Mouse (Mus musculus): Measurements from ENCODE around the gene Psmc6.

DNA sequence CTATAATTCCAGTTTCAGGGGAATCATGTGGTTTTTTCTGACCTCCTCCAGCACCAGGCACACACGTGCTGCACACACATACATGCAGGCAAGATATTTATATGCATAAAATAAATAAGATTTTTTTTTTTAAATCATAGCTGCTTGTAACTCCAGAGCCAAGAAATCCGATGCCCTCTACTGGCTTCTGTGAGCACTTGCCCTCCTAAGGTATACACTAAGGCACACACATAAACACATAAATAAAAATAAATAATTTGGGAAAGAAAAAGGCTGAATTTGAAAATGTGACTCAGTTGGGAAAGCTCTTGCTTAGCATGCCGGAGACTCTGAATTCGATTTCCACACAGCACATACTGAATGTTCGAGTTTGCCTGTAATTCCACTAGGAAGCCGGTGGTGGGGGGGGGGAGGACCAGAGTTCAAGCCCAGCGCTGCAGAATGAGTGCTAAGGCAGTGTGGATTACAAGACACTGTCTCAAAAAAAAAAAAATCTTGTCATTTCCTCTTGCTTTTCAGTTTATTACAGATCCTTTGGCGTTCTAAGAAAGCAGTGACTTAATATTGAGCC, 485 bp upstream of the Psmc6 start:
- no peak for TF ChIP-seq CHD2 (IDR thresholded peaks at IDR 0.05; ENCODE audit: low read depth, low read length)
- no peak for TF ChIP-seq ZC3H11A (IDR thresholded peaks at IDR 0.05; ENCODE audit: borderline replicate concordance, low read depth, low read length)
- no peak for TF ChIP-seq MAFK (IDR thresholded peaks at IDR 0.05; ENCODE audit: insufficient read depth, low read depth, low read length)
- no peak for TF ChIP-seq HCFC1 (IDR thresholded peaks at IDR 0.05; ENCODE audit: borderline replicate concordance, insufficient read depth, low read length)
- no peak for TF ChIP-seq ZNF384 (IDR thresholded peaks at IDR 0.05; ENCODE audit: low read depth, low read length)

Data from ES-E14 (cell line).